Mouse (Mus musculus) heart, adult 2 months (tissue): Measurements from ENCODE around the gene Cercam. TPM values are rescaled to one million over a fixed set of nuclear protein-coding genes. Genes with fewer than 3 reads are reported as not detected.

Source experiments
- DNase-seq, 2 experiments: peaks; one replicate each; pipeline ENCODE4 v3.0.0; 2021
- H3K27ac ChIP-seq: fragments of 200-600 bp; 2 replicates; pipeline ENCODE4 v1.8.1; 2022
- H3K27me3 ChIP-seq: fragments of 200-500 bp; 2 replicates; pipeline ENCODE4 v1.6.1; 2012; ENCODE audit warnings: mild to moderate bottlenecking, low read length, inconsistent platforms, mixed read lengths; ENCODE audit not compliant: control insufficient read depth, insufficient read depth
- H3K36me3 ChIP-seq: fragments of 200-500 bp; 2 replicates; pipeline ENCODE4 v1.6.1; 2012; ENCODE audit warnings: low read length, inconsistent platforms; ENCODE audit not compliant: control insufficient read depth, insufficient read depth
- H3K4me1 ChIP-seq: fragments of 200-500 bp; 2 replicates; pipeline ENCODE4 v1.6.1; 2011; ENCODE audit warnings: low read length; ENCODE audit not compliant: control insufficient read depth, insufficient read depth
- H3K4me3 ChIP-seq: fragments of 200-600 bp; 2 replicates; pipeline ENCODE4 v1.8.1; 2022
- H3K79me2 ChIP-seq: fragments of 200-500 bp; replicated peaks from 2 replicates; pipeline ENCODE4 v1.6.1; 2012; ENCODE audit warnings: mild to moderate bottlenecking, inconsistent platforms, low read length, moderate library complexity, mixed read lengths; ENCODE audit not compliant: control insufficient read depth, insufficient read depth
- H3K9ac ChIP-seq: fragments of 200-500 bp; 2 replicates; pipeline ENCODE4 v1.6.1; 2012; ENCODE audit warnings: low read depth, mild to moderate bottlenecking, control low read depth, inconsistent platforms, low read length, mixed read lengths
- CTCF ChIP-seq: fragments of 200-600 bp; IDR thresholded peaks from 2 replicates; pipeline ENCODE4 v1.8.1; 2022; ENCODE audit warnings: antibody characterized with exemption, mild to moderate bottlenecking, moderate library complexity
- EP300 ChIP-seq: fragments of 200-500 bp; IDR thresholded peaks from 2 replicates; pipeline ENCODE4 v1.6.1; 2011; ENCODE audit warnings: low read depth, low read length, control low read depth; ENCODE audit not compliant: insufficient read depth
- POLR2A ChIP-seq: fragments of 200-500 bp; IDR thresholded peaks from 2 replicates; pipeline ENCODE4 v1.6.1; 2011; ENCODE audit warnings: mild to moderate bottlenecking, low read depth, low read length, control low read depth; ENCODE audit not compliant: insufficient read depth
- WGBS: fragments of 180-500 bp; shearing (Covaris S2); methylation state at CpG from one replicate; pipeline ENCODE4 v1.1.7; 2018; 5-methylcytosine and 5-hydroxymethylcytosine counted together
- intact Hi-C: fragments of 180-260 bp; cut with DNase I; formaldehyde crosslinking; loops from one replicate; pipeline ENCODE4 v1.15.1; 2025
- polyA plus RNA-seq: library from polyadenylated mRNA; depleted of rRNA; stranded (reverse); fragments of >200 nt; gene quantifications from 2 replicates; pipeline ENCODE4 v1.2.3, GENCODE M21; 2012
- total RNA-seq, 2 experiments: library from RNA; stranded (reverse); gene quantifications; 2 replicates each; pipeline ENCODE4 v1.2.3; 2021

Gene Cercam
- total and polyA plus RNA-seq, 3 experiments = 3.0 to 6.9 (median 4.1) TPM

DNA sequence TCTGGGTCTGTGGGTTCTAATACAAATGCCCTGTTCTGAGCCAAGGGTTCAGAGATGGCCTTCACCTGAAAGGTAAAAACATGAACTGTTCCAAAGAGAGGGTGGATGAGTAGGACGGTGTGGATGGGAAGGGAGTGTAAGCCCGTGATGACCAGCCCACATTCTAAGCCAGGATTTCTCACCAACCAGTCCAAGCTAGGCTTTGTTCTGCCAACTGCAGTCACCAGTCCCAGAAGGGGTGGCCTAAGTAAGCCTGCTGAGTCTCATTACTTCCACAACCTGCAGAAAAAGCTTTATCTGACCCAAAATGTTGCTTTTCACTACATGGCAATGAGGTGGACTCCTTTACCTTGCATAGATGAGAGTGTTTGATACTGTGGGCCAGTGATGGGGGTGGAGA lies 24.8 kb upstream of the Cercam start:
- Histone ChIP-seq H3K4me1 (no peaks in the 10 kb centered on the region; the same call in 1 of the 2 replicates), H3K27ac (no peak overlapping the region), H3K9ac (no peak overlapping the region), H3K27me3 (no peaks in the 10 kb centered on the region), H3K36me3 (no peaks in the 10 kb centered on the region), H3K79me2 (no peaks in the 10 kb centered on the region), H3K4me3 (no peak overlapping the region)
- TF ChIP-seq POLR2A (no peak), CTCF (no peak), EP300 (no peak)
- intact Hi-C loops = no loop called here
- 93% methylated on average over 2 of the region's 2 CpGs for WGBS
- DNase-seq = no peak

GRCm38 (mm10) chr2:29844661-29845060 lies 24.3 kb upstream of the Cercam start:
- DNase-seq = no peak
- Histone ChIP-seq H3K4me3 (no peak overlapping the region), H3K27me3 (no peaks in the 10 kb centered on the region), H3K79me2 (no peaks in the 10 kb centered on the region), H3K4me1 (no peaks in the 10 kb centered on the region; the same call in 1 of the 2 replicates), H3K9ac (no peak overlapping the region), H3K36me3 (no peaks in the 10 kb centered on the region), H3K27ac (no peak overlapping the region)
- intact Hi-C loops = no loop called here
- TF ChIP-seq EP300 (no peak), POLR2A (no peak), CTCF (no peak)
- WGBS = 73% methylated on average over 3 of the region's 3 CpGs

DNA sequence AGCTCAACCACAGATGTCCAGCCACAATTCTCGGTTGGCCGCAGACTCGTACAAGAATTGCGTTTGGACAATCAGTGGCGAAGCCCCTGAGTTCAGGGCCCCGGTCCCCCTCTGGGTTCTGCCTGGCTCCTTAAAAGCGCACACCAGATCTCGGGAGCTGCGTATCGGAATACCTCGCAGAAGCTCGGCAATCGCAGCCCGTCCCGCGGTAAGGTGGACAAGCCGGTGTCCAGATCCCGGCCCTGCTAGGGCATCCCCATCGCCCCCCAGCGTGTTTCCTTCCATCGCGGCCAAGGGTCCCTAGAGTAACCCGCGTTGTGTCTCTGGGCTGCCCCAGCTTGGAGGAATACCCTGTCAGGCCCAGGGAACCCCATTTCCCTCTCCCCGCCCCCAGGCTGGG lies 23.3 kb upstream of the Cercam start:
- H3K4me1 ChIP-seq = no peaks in the 10 kb centered on the region
- no peaks in the 10 kb centered on the region for H3K79me2 ChIP-seq
- no peaks in the 10 kb centered on the region for H3K36me3 ChIP-seq
- 71% methylated on average over 25 of the region's 25 CpGs for WGBS
- no peak for TF ChIP-seq CTCF
- TF ChIP-seq POLR2A = no peak
- TF ChIP-seq EP300 = no peak
- no peak overlapping the region for H3K27ac ChIP-seq
- H3K9ac ChIP-seq = no peak overlapping the region
- H3K4me3 ChIP-seq = no peak overlapping the region
- intact Hi-C loops = no loop called here
- no peak for DNase-seq
- H3K27me3 ChIP-seq = no peaks in the 10 kb centered on the region

DNA sequence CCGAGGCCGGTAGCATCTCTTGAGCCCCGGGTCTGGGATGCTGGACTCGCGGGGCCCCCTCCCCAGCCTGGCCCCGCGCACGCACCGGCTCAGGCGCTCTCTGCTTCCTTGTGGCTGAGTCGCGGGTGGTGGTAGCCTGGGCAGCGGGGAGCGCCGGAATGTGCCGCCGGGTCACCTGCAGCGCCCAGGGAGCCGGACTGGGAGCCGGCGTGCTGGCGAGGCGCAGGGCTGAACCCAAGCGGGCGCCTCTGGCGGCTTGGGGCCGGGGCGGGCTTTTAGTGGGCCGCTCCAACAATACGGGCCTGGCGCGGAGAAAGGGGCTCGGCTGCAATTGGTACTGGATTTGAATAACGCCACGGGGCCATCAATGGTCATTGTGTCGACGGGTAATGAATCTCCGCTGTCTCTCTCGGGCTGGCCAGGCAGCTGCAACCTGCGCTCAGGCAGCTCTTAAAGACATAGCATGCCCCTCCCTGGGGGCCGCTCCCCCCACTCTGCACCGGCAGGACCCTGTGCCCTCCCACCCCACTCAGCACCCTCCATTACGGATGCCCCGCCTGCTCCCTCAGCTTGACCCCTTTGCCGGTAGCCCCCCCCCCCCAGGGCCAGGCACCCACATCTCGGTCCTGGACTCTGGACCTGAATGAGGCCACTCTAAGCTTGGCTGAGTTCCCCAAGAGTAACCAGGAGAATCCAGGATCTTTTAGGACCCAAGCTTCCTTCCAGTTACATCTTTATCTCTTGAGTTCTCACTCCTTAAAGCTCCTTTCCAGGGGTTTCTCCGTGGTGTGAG lies 22.7 kb upstream of the Cercam start:
- no peak overlapping the region for H3K27ac ChIP-seq
- WGBS = 46% methylated on average over 47 of the region's 47 CpGs
- no peak overlapping the region for H3K4me3 ChIP-seq
- no peaks in the 10 kb centered on the region for H3K36me3 ChIP-seq
- no peaks in the 10 kb centered on the region for H3K27me3 ChIP-seq
- H3K79me2 ChIP-seq = no peaks in the 10 kb centered on the region
- intact Hi-C loops = no loop called here
- TF ChIP-seq CTCF = no peak
- no peak for TF ChIP-seq POLR2A
- TF ChIP-seq EP300 = no peak
- H3K4me1 ChIP-seq = no peaks in the 10 kb centered on the region
- DNase-seq = no peak
- H3K9ac ChIP-seq = no peak overlapping the region

GRCm38 (mm10) chr2:29846911-29847310 lies 22.1 kb upstream of the Cercam start:
- WGBS = 71% methylated on average over 3 of the region's 3 CpGs

DNA sequence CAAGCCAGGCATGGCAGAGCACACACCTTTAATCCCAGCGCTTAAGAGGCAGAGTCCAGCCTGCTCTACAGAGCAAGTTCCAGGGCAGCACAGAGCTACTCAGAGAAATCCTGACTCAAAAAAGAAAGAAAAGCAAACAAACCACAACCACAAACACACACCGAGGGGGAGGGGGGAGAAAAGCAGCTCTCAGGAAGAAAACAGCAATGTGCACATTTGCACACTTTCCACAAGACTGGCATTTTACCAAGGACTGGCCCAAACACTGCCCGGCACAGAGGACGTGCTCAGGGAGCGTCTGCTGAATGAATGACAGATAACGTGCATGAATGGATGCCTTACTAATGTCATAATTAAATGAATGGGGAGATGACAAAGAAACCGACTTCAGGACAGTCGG lies 19.9 kb upstream of the Cercam start:
- DNase-seq = no peak
- no peak overlapping the region for H3K9ac ChIP-seq
- WGBS = 49% methylated on average over 8 of the region's 8 CpGs
- no peaks in the 10 kb centered on the region for H3K36me3 ChIP-seq
- no peak overlapping the region for H3K27ac ChIP-seq
- H3K27me3 ChIP-seq = no peaks in the 10 kb centered on the region
- H3K4me1 ChIP-seq = no peaks in the 10 kb centered on the region
- H3K79me2 ChIP-seq = no peaks in the 10 kb centered on the region
- TF ChIP-seq EP300 (no peak), POLR2A (no peak)
- intact Hi-C loops = no loop called here
- no peak overlapping the region for H3K4me3 ChIP-seq

More at GRCm38 (mm10) chr2:29846911-29847310, 22.1 kb upstream of the Cercam start:
- TF ChIP-seq POLR2A (no peak), CTCF (no peak), EP300 (no peak)
- Histone ChIP-seq H3K27ac (no peak overlapping the region), H3K36me3 (no peaks in the 10 kb centered on the region), H3K27me3 (no peaks in the 10 kb centered on the region), H3K79me2 (no peaks in the 10 kb centered on the region), H3K4me1 (no peaks in the 10 kb centered on the region), H3K4me3 (no peak overlapping the region), H3K9ac (no peak overlapping the region)
- DNase-seq = no peak
- intact Hi-C loops = no loop called here
